17 mouse cellular contexts compared by ENCODE assay signal in genomic region chr5:36346698-36347097, GRCm38 (mm10). TPM values are rescaled to one million over a fixed set of nuclear protein-coding genes. Genes with fewer than 3 reads are reported as not detected.
"Had no signal": no experiment of that assay in that cellular context is flagged by ENCODE, and none has a peak within 500 bp of the region (broad histone marks: within the 10 kb centered on the region; RNA-seq: fewer than 3 reads in every experiment).

No protein-coding gene starts in this region.

- H3K27me3 ChIP-seq: midbrain, embryonic 13.5 days; midbrain, embryonic 15.5 days; neural tube, embryonic 12.5 days; stomach, embryonic 15.5 days had no signal

- H3K36me3 ChIP-seq: midbrain, embryonic 13.5 days; midbrain, embryonic 15.5 days; neural tube, embryonic 12.5 days; stomach, embryonic 15.5 days had no signal

- ATAC-seq: midbrain, embryonic 13.5 days; midbrain, embryonic 15.5 days had no signal

- H3K9ac ChIP-seq: lung, embryonic 14.5 days; midbrain, embryonic 13.5 days; midbrain, embryonic 15.5 days; neural tube, embryonic 12.5 days; stomach, embryonic 15.5 days had no signal

- H3K4me2 ChIP-seq: lung, embryonic 14.5 days; midbrain, embryonic 11.5 days; midbrain, embryonic 13.5 days; midbrain, embryonic 15.5 days; neural tube, embryonic 12.5 days; stomach, embryonic 15.5 days had no signal

- H3K4me1 ChIP-seq: neural tube, embryonic 12.5 days; stomach, embryonic 15.5 days had no signal

- DNase-seq: lung, adult 18-20 months; lung, embryonic 14.5 days; lung, postnatal 14 days; lung, postnatal 36 days; right cerebral cortex, postnatal 14 days; thymus, adult 2 months; thymus, postnatal 25 days; thymus, postnatal 4 days had no signal

- H3K4me3 ChIP-seq: megakaryocyte, embryonic 14.5 days; midbrain, embryonic 13.5 days; midbrain, embryonic 15.5 days; neural tube, embryonic 12.5 days; stomach, embryonic 15.5 days had no signal

- H3K27ac ChIP-seq: macrophage; midbrain, embryonic 13.5 days; midbrain, embryonic 15.5 days; neural tube, embryonic 12.5 days; stomach, embryonic 15.5 days; stomach, postnatal 0 days had no signal

- H3K9me3 ChIP-seq: midbrain, embryonic 13.5 days; midbrain, embryonic 15.5 days; neural tube, embryonic 12.5 days; stomach, embryonic 15.5 days had no signal

RNA-seq across cellular contexts. Expression of gene Sorcs2, which starts 51.2 kb away (rescaled TPM):
- total RNA-seq: megakaryocyte progenitor cell, adult 5-6 weeks had no signal
- polyA plus RNA-seq: macrophage had no signal
